21 mouse cellular contexts compared by ENCODE assay signal in genomic region chr10:19401136-19401535, GRCm38 (mm10). TPM values are rescaled to one million over a fixed set of nuclear protein-coding genes. Genes with fewer than 3 reads are reported as not detected.
DNase-seq lines count a peak whose midpoint lies in the region; ATAC-seq lines count a peak whose summit lies in the region.
"Had no signal": no experiment of that assay in that cellular context is flagged by ENCODE, and none has a peak within 500 bp of the region (broad histone marks: within the 10 kb centered on the region; RNA-seq: fewer than 3 reads in every experiment).

No protein-coding gene starts in this region.

- H3K27me3 ChIP-seq in limb, embryonic 11.5 days (ENCODE audit: control insufficient read depth, insufficient read depth, low read length) = no peaks in the 10 kb centered on the region
- H3K27me3 ChIP-seq in limb, embryonic 10.5 days (ENCODE audit: low read depth, poor library complexity, severe bottlenecking) = no peaks in the 10 kb centered on the region
- peaks cover 46% of the 10 kb centered on the region for H3K27me3 ChIP-seq in neural tube, embryonic 13.5 days

- peak; percentile 21 for DNase-seq in limb, embryonic 11.5 days (ENCODE audit: low spot score)
- DNase-seq in limb, embryonic 10.5 days (ENCODE audit: low spot score) = no peak
- peak; percentile 64 for DNase-seq in embryo, embryonic 10 days (ENCODE audit: low spot score)
- DNase-seq in embryo, embryonic 9.5 days (ENCODE audit: extremely low spot score) = peak; percentile 47
- DNase-seq in B cell, adult 2 months = no peak
- DNase-seq in layer of hippocampus, adult 9-10 months (ENCODE audit: low spot score) = no peak
- DNase-seq: adrenal gland, adult 8-10 months; cerebellum, adult 11 months; cerebellum, postnatal 14 days; heart, postnatal 10 days; kidney, adult 11 months; layer of hippocampus, postnatal 36 days; liver; thymus, postnatal 14 days had no signal

- H3K9ac ChIP-seq in limb, embryonic 11.5 days (ENCODE audit: low read length) = no peak overlapping the region
- no peak overlapping the region for H3K9ac ChIP-seq in neural tube, embryonic 13.5 days
- H3K9ac ChIP-seq: embryonic facial prominence, embryonic 13.5 days had no signal

- H3K4me3 ChIP-seq in limb, embryonic 11.5 days (ENCODE audit: low read depth, low read length) = no peak overlapping the region
- H3K4me3 ChIP-seq in limb, embryonic 10.5 days = no peak overlapping the region
- H3K4me3 ChIP-seq in neural tube, embryonic 13.5 days = no peak overlapping the region
- H3K4me3 ChIP-seq: embryonic facial prominence, embryonic 13.5 days had no signal

- H3K4me1 ChIP-seq in limb, embryonic 11.5 days (ENCODE audit: control insufficient read depth, insufficient read depth, low read length) = no peaks in the 10 kb centered on the region
- H3K4me1 ChIP-seq in limb, embryonic 10.5 days = peaks cover 6% of the 10 kb centered on the region
- peaks cover 24% of the 10 kb centered on the region for H3K4me1 ChIP-seq in neural tube, embryonic 13.5 days (replicated peaks)
- H3K4me1 ChIP-seq: embryonic facial prominence, embryonic 13.5 days had no signal

- WGBS in limb, embryonic 11.5 days = 4% methylated on average over 5 of the region's 5 CpGs
- WGBS in limb, embryonic 10.5 days = 5% methylated on average over 5 of the region's 5 CpGs
- 16% methylated on average over 5 of the region's 5 CpGs for WGBS in neural tube, embryonic 13.5 days

- no peak overlapping the region for H3K4me2 ChIP-seq in limb, embryonic 11.5 days (ENCODE audit: low read depth, severe bottlenecking)
- no peak overlapping the region for H3K4me2 ChIP-seq in neural tube, embryonic 13.5 days
- H3K4me2 ChIP-seq: embryonic facial prominence, embryonic 13.5 days; heart, embryonic 11.5 days had no signal

- no peak overlapping the region for H3K27ac ChIP-seq in limb, embryonic 11.5 days (replicated peaks; ENCODE audit: low read depth, low read length)
- H3K27ac ChIP-seq in limb, embryonic 10.5 days = no peak overlapping the region
- H3K27ac ChIP-seq in neural tube, embryonic 13.5 days (replicated peaks) = no peak overlapping the region
- H3K27ac ChIP-seq: embryonic facial prominence, embryonic 13.5 days; kidney, postnatal 0 days had no signal

- H3K9me3 ChIP-seq in limb, embryonic 11.5 days (ENCODE audit: control insufficient read depth, low read length) = no peaks in the 10 kb centered on the region
- H3K9me3 ChIP-seq in limb, embryonic 10.5 days (replicated peaks) = no peaks in the 10 kb centered on the region
- H3K9me3 ChIP-seq in neural tube, embryonic 13.5 days = no peaks in the 10 kb centered on the region
- H3K9me3 ChIP-seq: embryonic facial prominence, embryonic 13.5 days had no signal

- ATAC-seq in limb, embryonic 11.5 days (ENCODE audit: insufficient number of reproducible peaks, low FRiP score, low TSS enrichment, low read depth) = no peak
- ATAC-seq in neural tube, embryonic 13.5 days (ENCODE audit: low read depth) = 0 out of 2 replicates have a peak, but pooled peaks have one; percentile 4
- ATAC-seq: lung, postnatal 0 days; Patski had no signal

- no peaks in the 10 kb centered on the region for H3K36me3 ChIP-seq in limb, embryonic 11.5 days (ENCODE audit: control insufficient read depth, insufficient read depth, low read length)
- no peaks in the 10 kb centered on the region for H3K36me3 ChIP-seq in limb, embryonic 10.5 days
- no peaks in the 10 kb centered on the region for H3K36me3 ChIP-seq in neural tube, embryonic 13.5 days
- H3K36me3 ChIP-seq: embryonic facial prominence, embryonic 13.5 days had no signal

RNA-seq across cellular contexts. Expression of gene Olig3, which starts 44.8 kb away (rescaled TPM):
- not detected in 2 replicates for polyA plus RNA-seq in limb, embryonic 11.5 days (2014; fragmentation: Nextera tagmentation; extraction: Ambion mirVana)
- polyA plus RNA-seq in limb, embryonic 10.5 days (2016; fragmentation: Nextera tagmentation; extraction: Ambion mirVana) = not detected in 2 replicates
- 21.5 and 26.3 TPM in 2 replicates for polyA plus RNA-seq in neural tube, embryonic 13.5 days (2015; fragmentation: Nextera tagmentation; extraction: Ambion mirVana)
- polyA plus RNA-seq: kidney, postnatal 0 days; liver, embryonic 16.5 days; lung, postnatal 0 days had no signal

Comparison
In these comparisons a context has a peak if more than half of its experiments do, and no peak if none do; other contexts are left out.
1. DNase-seq: peak in limb, embryonic 11.5 days (single experiment), embryo, embryonic 10 days (single experiment) and embryo, embryonic 9.5 days (single experiment); none in limb, embryonic 10.5 days (single experiment), B cell, adult 2 months (0 of 2) and layer of hippocampus, adult 9-10 months (single experiment).
2. RNA of gene Olig3, which starts 44.8 kb away (polyA plus RNA-seq): 21.5 to 26.3 TPM in neural tube, embryonic 13.5 days; not detected in limb, embryonic 10.5 days and not detected in limb, embryonic 11.5 days; every median in the first group is over 10 times any median in the second.